Mouse (Mus musculus) C2C12 (cell line): ENCODE data around the gene Irf4.

Experiments
- CEBPB ChIP-seq: IDR thresholded peaks from one replicate; pipeline ENCODE4 v1.6.1; 2011; ENCODE audit warnings: low read depth, mild to moderate bottlenecking, control low read depth, moderate library complexity
- CTCF ChIP-seq: IDR thresholded peaks from one replicate; pipeline ENCODE4 v1.5.1; 2011; ENCODE audit not compliant: control insufficient read depth, insufficient read depth, insufficient read length
- MAX ChIP-seq: IDR thresholded peaks from one replicate; pipeline ENCODE4 v1.6.1; 2011; ENCODE audit warnings: mild to moderate bottlenecking, control low read depth

DNA sequence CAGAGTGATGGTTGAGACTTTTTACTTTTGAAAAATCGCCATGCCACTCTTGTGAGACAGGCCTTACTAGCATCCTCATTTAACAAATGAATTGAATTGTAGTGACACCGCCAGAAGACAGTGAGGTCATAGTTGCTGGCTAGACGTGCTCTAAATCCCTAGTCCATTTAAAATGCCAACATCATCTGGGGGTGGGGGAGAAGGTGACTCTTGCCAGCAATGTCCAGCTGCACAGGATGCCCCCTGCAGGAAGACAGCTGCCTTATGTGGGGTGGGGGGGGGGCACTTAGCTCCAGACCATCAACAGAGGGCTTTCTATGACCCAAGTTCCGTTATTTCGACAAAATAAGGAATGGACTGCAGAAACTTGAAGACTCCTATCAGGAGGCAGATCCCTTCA, 32.4 kb upstream of the Irf4 start:
- no peak for TF ChIP-seq CTCF
- no peak for TF ChIP-seq MAX
- TF ChIP-seq CEBPB, result no peak
